Mouse (Mus musculus): ENCODE data around the gene Apopt1. TPM values are rescaled to one million over a fixed set of nuclear protein-coding genes. Genes with fewer than 3 reads are reported as not detected.
"Not testable (repeated sequence)": the region's sequence is repeated elsewhere in the genome, so short reads cannot be mapped to it uniquely, and the experiment has no call there.

The Apopt1 gene
- polyA plus RNA-seq, 1 experiment from 2014 or later = 57.3 TPM

GRCm38 (mm10) chr12:111697708-111698107 lies 15.4 kb upstream of the Apopt1 start:
- peaks cover 40% of the 10 kb centered on the region for H3K4me1 ChIP-seq
- no peak overlapping the region for H3K4me3 ChIP-seq
- no peak overlapping the region for H3K9ac ChIP-seq
- no peaks in the 10 kb centered on the region for H3K36me3 ChIP-seq
- no peak for ATAC-seq (ENCODE audit: low FRiP score, low read depth)
- H3K27me3 ChIP-seq (replicated peaks) = no peaks in the 10 kb centered on the region
- H3K9me3 ChIP-seq = no peaks in the 10 kb centered on the region
- 74% methylated on average over 4 of the region's 4 CpGs for WGBS
- no peak overlapping the region for H3K4me2 ChIP-seq (replicated peaks)
- H3K27ac ChIP-seq = no peak overlapping the region

- ATAC-seq (ENCODE audit: low FRiP score, low read depth) = no peak
- H3K27ac ChIP-seq = no peak overlapping the region
- H3K36me3 ChIP-seq = no peaks in the 10 kb centered on the region
- H3K9ac ChIP-seq = peak overlapping the region; percentile 22; the same call in 1 of the 2 replicates
- no peaks in the 10 kb centered on the region for H3K27me3 ChIP-seq (replicated peaks)
- H3K4me3 ChIP-seq = no peak overlapping the region
- peaks cover 33% of the 10 kb centered on the region for H3K4me1 ChIP-seq
- WGBS = 76% methylated on average over 6 of the region's 6 CpGs
- no peak overlapping the region for H3K4me2 ChIP-seq (replicated peaks)
- no peaks in the 10 kb centered on the region for H3K9me3 ChIP-seq
These were observed 14.6 kb upstream of the Apopt1 start for GRCm38 (mm10) chr12:111698346-111698913.

DNA sequence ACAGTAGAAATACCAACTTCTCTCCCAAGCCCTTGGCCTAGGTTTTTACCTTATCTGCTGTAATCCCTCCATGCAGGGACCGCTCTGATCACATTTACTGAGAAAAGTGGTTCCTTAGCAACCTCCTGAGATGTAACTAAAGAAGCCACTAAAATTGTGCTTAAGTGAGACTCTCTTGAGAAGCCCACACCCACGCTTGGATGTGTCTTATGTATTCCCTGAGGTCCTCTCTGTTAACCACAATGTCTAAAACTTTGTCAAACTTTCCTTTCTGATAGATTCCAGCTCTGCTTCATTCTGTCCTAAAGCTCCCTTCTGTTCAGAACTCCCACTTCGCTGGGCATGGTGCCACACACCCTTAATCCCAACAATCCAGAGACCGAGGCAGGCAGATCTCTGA lies 13.5 kb upstream of the Apopt1 start:
- no peaks in the 10 kb centered on the region for H3K36me3 ChIP-seq
- no peak overlapping the region for H3K4me3 ChIP-seq
- H3K9ac ChIP-seq = no peak overlapping the region
- no peak overlapping the region for H3K27ac ChIP-seq
- WGBS = 85% methylated on average over 4 of the region's 4 CpGs
- no peaks in the 10 kb centered on the region for H3K27me3 ChIP-seq (replicated peaks)
- peaks cover 22% of the 10 kb centered on the region for H3K4me1 ChIP-seq
- ATAC-seq (ENCODE audit: low FRiP score, low read depth) = no peak
- no peaks in the 10 kb centered on the region for H3K9me3 ChIP-seq
- H3K4me2 ChIP-seq (replicated peaks) = no peak overlapping the region

DNA sequence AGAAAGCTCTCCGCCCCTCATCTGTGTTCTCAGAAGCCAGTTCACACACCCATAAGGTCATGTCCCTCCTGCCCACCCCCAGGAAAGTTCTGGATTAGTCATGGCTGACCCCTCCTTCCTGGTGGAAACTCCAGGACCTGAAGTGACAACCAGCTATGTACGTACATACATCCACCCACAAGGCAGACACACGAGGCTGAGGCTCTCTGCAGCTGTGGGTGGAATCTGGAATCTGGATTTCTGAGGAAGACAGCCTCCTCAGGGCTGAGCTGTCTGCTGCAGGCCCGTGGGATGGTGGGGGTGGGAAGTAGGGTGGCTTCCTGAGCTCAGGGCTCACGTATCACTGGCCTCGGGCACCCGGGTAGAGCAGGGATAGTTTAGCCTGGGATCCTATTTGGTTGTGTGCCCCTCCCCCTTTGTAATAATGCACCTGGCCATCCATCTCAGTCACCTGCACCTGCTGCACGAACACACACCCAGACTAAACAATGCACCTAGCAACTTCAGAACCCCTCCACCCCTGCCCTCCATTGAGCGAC lies 12.1 kb upstream of the Apopt1 start:
- no peak overlapping the region for H3K27ac ChIP-seq
- 67% methylated on average over 9 of the region's 9 CpGs for WGBS
- H3K4me3 ChIP-seq = no peak overlapping the region
- no peaks in the 10 kb centered on the region for H3K36me3 ChIP-seq
- ATAC-seq (ENCODE audit: low FRiP score, low read depth) = no peak
- H3K27me3 ChIP-seq (replicated peaks) = no peaks in the 10 kb centered on the region
- H3K4me2 ChIP-seq (replicated peaks) = no peak overlapping the region
- H3K9me3 ChIP-seq = no peaks in the 10 kb centered on the region
- H3K9ac ChIP-seq = no peak overlapping the region
- H3K4me1 ChIP-seq = peaks cover 12% of the 10 kb centered on the region

GRCm38 (mm10) chr12:111703301-111703700 lies 9.8 kb upstream of the Apopt1 start:
- Histone ChIP-seq H3K9me3 (no peaks in the 10 kb centered on the region), H3K27me3 (replicated peaks) (no peaks in the 10 kb centered on the region), H3K4me2 (replicated peaks) (no peak overlapping the region), H3K27ac (no peak overlapping the region), H3K4me1 (peaks cover 9% of the 10 kb centered on the region), H3K9ac (no peak overlapping the region), H3K4me3 (no peak overlapping the region), H3K36me3 (peaks cover 11% of the 10 kb centered on the region; the same call in 1 of the 2 replicates)
- WGBS = 87% methylated on average over 3 of the region's 3 CpGs
- no peak for ATAC-seq (ENCODE audit: low FRiP score, low read depth)

DNA sequence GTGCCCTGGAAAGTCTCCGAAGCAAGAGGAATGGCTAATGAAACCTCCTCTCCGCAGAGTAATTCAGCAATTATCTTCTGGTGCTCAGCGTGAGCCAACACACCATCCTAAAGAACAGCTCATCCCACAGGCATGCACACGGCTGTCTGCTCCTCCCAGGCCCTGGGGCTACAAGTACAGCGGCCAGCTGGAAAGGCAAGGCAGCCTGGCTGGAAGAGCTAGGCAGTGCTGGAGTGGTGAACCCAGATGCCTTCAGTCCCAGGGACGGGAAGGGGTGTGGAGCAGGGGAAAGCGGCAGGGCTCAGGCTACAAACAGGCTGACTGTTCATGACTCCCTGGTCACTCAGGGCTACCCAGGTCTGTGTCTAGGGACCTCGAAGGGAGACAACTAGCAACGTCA lies 8.5 kb upstream of the Apopt1 start:
- no peak for ATAC-seq (ENCODE audit: low FRiP score, low read depth)
- Histone ChIP-seq H3K9ac (no peak overlapping the region), H3K4me3 (no peak overlapping the region), H3K27me3 (replicated peaks) (no peaks in the 10 kb centered on the region), H3K4me1 (peaks cover 4% of the 10 kb centered on the region; the same call in 1 of the 2 replicates), H3K36me3 (peaks cover 23% of the 10 kb centered on the region), H3K9me3 (no peaks in the 10 kb centered on the region), H3K4me2 (replicated peaks) (no peak overlapping the region), H3K27ac (no peak overlapping the region)
- 46% methylated on average over 9 of the region's 9 CpGs for WGBS

DNA sequence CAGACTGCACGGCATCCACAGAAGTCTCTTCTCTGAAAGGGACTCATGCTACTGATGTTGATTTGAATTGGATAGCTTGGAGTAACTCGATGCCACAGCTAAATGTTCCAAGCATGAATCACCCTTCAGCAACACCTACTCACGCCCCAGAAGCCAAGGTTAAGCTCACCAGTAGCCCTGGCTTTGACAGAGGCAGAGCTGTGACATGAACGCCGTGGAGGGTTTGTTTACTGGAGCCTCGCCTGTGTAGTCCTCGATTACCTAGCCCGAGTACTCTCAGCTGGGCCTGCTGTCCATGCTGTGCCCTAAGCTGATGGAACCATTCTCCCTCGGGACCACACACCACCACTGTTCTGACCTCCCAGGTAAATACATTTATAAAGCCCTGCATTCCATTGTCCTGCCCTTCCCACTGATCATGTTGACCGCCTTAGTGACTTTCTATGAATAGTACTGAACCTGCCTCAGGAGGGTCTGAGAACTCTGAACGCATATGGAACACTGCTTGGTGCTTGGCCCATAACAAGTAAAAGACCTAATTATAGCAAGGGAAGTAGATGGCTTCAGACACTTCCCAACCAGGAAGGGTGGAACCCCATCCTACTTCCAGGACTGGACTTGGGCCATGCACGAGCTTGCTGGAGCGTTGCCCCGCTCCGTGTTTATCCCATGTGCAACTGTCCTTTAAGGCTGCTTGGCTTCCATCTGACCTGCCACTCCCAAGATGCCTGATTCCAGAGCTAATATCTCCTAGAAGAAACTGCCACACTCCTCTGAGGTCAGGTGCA lies 7.7 kb upstream of the Apopt1 start:
- Histone ChIP-seq H3K4me2 (replicated peaks) (no peak overlapping the region), H3K9me3 (no peaks in the 10 kb centered on the region), H3K9ac (no peak overlapping the region), H3K36me3 (peaks cover 31% of the 10 kb centered on the region), H3K27ac (no peak overlapping the region), H3K4me3 (no peak overlapping the region), H3K27me3 (replicated peaks) (no peaks in the 10 kb centered on the region), H3K4me1 (peaks cover 4% of the 10 kb centered on the region; the same call in 1 of the 2 replicates)
- WGBS = 85% methylated on average over 15 of the region's 15 CpGs
- no peak for ATAC-seq (ENCODE audit: low FRiP score, low read depth)

DNA sequence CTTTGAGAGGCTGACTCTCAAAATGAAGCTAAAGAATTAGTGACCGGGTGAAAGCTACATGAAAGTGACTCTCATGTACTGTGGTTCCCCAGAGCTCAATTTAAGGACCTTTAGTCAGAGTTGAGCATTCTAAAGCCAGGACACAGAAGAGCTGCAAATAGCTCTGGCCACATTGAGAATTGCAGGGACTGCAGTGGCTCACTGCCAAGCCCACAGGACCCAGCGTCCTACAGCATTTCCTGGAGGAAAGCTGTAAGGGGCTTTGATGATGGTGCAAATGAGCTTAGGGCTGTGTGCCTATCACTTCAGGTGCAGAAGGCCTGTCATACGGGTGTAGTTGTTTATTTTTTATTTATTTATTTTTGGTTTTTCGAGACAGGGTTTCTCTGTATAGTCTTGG lies 4.9 kb upstream of the Apopt1 start:
- H3K27ac ChIP-seq = no peak overlapping the region
- no peaks in the 10 kb centered on the region for H3K9me3 ChIP-seq
- no peak overlapping the region for H3K4me2 ChIP-seq (replicated peaks)
- H3K36me3 ChIP-seq = peaks cover 41% of the 10 kb centered on the region
- H3K27me3 ChIP-seq (replicated peaks) = no peaks in the 10 kb centered on the region
- H3K9ac ChIP-seq = no peak overlapping the region
- no peak overlapping the region for H3K4me3 ChIP-seq
- peaks cover 17% of the 10 kb centered on the region for H3K4me1 ChIP-seq
- WGBS = 81% methylated on average over 4 of the region's 4 CpGs
- ATAC-seq (ENCODE audit: low FRiP score, low read depth) = no peak

DNA sequence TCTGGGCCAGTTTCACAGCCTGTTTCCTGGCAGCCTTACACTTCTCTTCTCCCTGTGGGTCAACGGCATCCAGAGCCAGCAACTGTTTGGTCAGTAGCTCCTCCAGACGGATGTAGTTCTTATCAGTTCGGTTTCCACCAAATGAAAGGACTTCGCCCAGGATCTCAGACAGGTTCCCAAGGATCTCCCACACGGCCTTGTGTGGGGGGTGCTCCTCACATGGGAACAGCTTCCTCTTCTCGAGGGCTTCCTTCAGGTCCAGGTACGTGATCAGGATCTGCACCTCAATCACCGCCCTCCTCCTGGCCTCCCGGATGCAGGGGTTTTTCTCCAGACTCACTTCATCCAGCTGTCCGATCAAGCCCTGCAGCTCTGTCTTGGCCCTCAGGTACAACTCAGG lies 3.0 kb upstream of the Apopt1 start:
- no peak for ATAC-seq (ENCODE audit: low FRiP score, low read depth)
- WGBS = 92% methylated on average over 10 of the region's 10 CpGs
- no peak overlapping the region for H3K4me2 ChIP-seq (replicated peaks)
- no peaks in the 10 kb centered on the region for H3K27me3 ChIP-seq (replicated peaks)
- H3K36me3 ChIP-seq = peaks cover 41% of the 10 kb centered on the region
- peaks cover 23% of the 10 kb centered on the region for H3K4me1 ChIP-seq
- no peak overlapping the region for H3K9ac ChIP-seq
- no peak overlapping the region for H3K27ac ChIP-seq
- H3K9me3 ChIP-seq = no peaks in the 10 kb centered on the region
- no peak overlapping the region for H3K4me3 ChIP-seq

DNA sequence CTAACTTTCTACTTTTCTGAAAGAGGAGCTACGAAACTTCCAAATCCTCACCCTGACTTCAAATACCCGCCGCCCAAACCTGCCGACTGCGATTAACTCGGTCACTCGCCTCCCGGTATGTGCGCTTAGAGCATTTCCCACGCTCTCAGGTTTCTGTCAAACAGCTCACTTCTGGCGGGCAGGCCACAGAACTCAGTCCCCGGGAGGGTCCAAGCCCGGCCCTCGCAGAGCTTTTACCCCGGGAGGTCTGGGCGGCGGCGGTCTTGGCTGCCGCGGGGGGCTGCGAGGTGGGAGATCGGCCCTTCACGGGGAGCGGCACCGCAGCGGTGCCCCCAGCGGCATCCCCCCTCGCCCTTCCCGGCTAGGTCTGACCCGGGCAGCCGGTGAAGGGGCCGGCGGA lies 585 bp upstream of the Apopt1 start:
- WGBS = under 1% methylated on average over 33 of the region's 33 CpGs
- no peaks in the 10 kb centered on the region for H3K27me3 ChIP-seq (replicated peaks)
- H3K9ac ChIP-seq = peak overlapping the region; percentile 96
- H3K9me3 ChIP-seq = no peaks in the 10 kb centered on the region
- peaks cover 23% of the 10 kb centered on the region for H3K4me1 ChIP-seq
- H3K4me2 ChIP-seq (replicated peaks) = peak overlapping the region; percentile 91
- peak overlapping the region; percentile 66 for H3K27ac ChIP-seq
- ATAC-seq (ENCODE audit: low FRiP score, low read depth) = peak; percentile 18; the same call in 1 of the 2 replicates
- peak overlapping the region; percentile 100 for H3K4me3 ChIP-seq
- H3K36me3 ChIP-seq = peaks cover 43% of the 10 kb centered on the region

DNA sequence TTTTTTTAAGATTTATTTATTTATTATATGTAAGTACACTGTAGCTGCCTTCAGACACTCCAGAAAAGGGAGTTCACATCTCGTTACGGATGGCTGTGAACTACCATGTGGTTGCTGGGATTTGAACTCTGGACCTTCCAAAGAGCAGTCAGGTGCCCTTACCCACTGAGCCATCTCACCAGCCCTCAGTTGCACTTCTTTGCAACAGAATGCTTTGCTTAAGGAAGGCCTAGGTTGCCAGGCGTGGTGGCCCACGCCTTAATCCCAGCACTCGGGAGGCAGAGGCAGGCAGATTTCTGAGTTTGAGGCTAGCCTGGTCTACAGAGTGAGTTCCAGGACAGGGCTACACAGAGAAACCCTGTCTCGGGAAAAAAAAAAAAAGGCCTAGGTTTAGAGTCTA lies 819 bp downstream of the Apopt1 start:
- H3K4me3 ChIP-seq = peak overlapping the region; percentile 100
- not testable (repeated sequence) for H3K9me3 ChIP-seq; H3K27me3 ChIP-seq (replicated peaks); ATAC-seq (ENCODE audit: low FRiP score, low read depth); H3K9ac ChIP-seq; H3K27ac ChIP-seq
- peak overlapping the region; percentile 91 for H3K4me2 ChIP-seq (replicated peaks)
- peaks cover 23% of the 10 kb centered on the region for H3K4me1 ChIP-seq
- 81% methylated on average over 6 of the region's 6 CpGs for WGBS
- peaks cover 30% of the 10 kb centered on the region for H3K36me3 ChIP-seq

- no peak for ATAC-seq (ENCODE audit: low FRiP score, low read depth)
- peaks cover 5% of the 10 kb centered on the region for H3K36me3 ChIP-seq
- H3K4me1 ChIP-seq = peaks cover 19% of the 10 kb centered on the region
- no peak overlapping the region for H3K27ac ChIP-seq
- no peak overlapping the region for H3K9ac ChIP-seq
- WGBS = 96% methylated on average over 7 of the region's 7 CpGs
- H3K9me3 ChIP-seq = no peaks in the 10 kb centered on the region
- no peaks in the 10 kb centered on the region for H3K27me3 ChIP-seq (replicated peaks)
- no peak overlapping the region for H3K4me2 ChIP-seq (replicated peaks)
- H3K4me3 ChIP-seq = no peak overlapping the region
These were observed 3.4 kb downstream of the Apopt1 start for GRCm38 (mm10) chr12:111716505-111716904.

All from neural tube, embryonic 12.5 days (tissue).